Mouse (Mus musculus) limb, embryonic 11.5 days (tissue): ENCODE measurements at regions not wholly inside any gene's neighbourhood (a gene's known extent, or its start where the extent isn't known, plus 50 kb on each side); places are given as distances from the start of the nearest gene placed in this dataset.

Experiments used
- ATAC-seq: fragments of 200-750 bp; cut with Nextera tagmentation; 2 replicates; pipeline ENCODE4 v1.8.0; 2017; ENCODE audit warnings: low read depth; ENCODE audit not compliant: insufficient number of reproducible peaks, low FRiP score, low TSS enrichment
- DNase-seq: peaks from one replicate; pipeline ENCODE4 v3.0.0-alpha.2; 2015; ENCODE audit warnings: low spot score
- H3K27ac ChIP-seq: fragments of 300-500 bp; sonication (generic); replicated peaks from 2 replicates; pipeline ENCODE4 v1.5.1; 2014; ENCODE audit warnings: low read depth, mild to moderate bottlenecking, low read length
- H3K27me3 ChIP-seq: fragments of 300-500 bp; sonication (generic); 2 replicates; pipeline ENCODE4 v1.6.1; 2014; ENCODE audit warnings: mild to moderate bottlenecking, low read length, mixed read lengths; ENCODE audit not compliant: control insufficient read depth, insufficient read depth
- H3K36me3 ChIP-seq: fragments of 300-500 bp; sonication (generic); 2 replicates; pipeline ENCODE4 v1.6.1; 2014; ENCODE audit warnings: mild to moderate bottlenecking, low read length, moderate library complexity, mixed read lengths; ENCODE audit not compliant: control insufficient read depth, insufficient read depth
- H3K4me1 ChIP-seq: fragments of 300-500 bp; sonication (generic); 2 replicates; pipeline ENCODE4 v1.6.1; 2014; ENCODE audit warnings: low read length, mixed read lengths; ENCODE audit not compliant: control insufficient read depth, insufficient read depth
- H3K4me2 ChIP-seq: fragments of 300-500 bp; sonication (generic); 2 replicates; pipeline ENCODE4 v1.6.1; 2014; ENCODE audit warnings: low read depth, mild to moderate bottlenecking, moderate library complexity; ENCODE audit not compliant: severe bottlenecking
- H3K4me3 ChIP-seq: fragments of 300-500 bp; sonication (generic); 2 replicates; pipeline ENCODE4 v1.5.1; 2014; ENCODE audit warnings: low read depth, low read length
- H3K9ac ChIP-seq: fragments of 300-500 bp; sonication (generic); 2 replicates; pipeline ENCODE4 v1.6.1; 2014; ENCODE audit warnings: mild to moderate bottlenecking, low read length
- H3K9me3 ChIP-seq: fragments of 300-500 bp; sonication (generic); 2 replicates; pipeline ENCODE4 v1.6.1; 2016; ENCODE audit warnings: low read length; ENCODE audit not compliant: control insufficient read depth
- WGBS: fragments of 180-500 bp; shearing (Covaris S2); extraction: QIAGEN DNeasy Blood & Tissue Kit; methylation state at CpG from one replicate; pipeline ENCODE4 v1.1.7; 2014; 5-methylcytosine and 5-hydroxymethylcytosine counted together

- H3K4me1 ChIP-seq, result no peaks in the 10 kb centered on the region
- no peak overlapping the region for H3K4me3 ChIP-seq
- H3K27ac ChIP-seq, result no peak overlapping the region
- H3K27me3 ChIP-seq, result no peaks in the 10 kb centered on the region
- 91% methylated on average over 3 of the region's 3 CpGs for WGBS
- no peak overlapping the region for H3K4me2 ChIP-seq
- H3K9ac ChIP-seq, result no peak overlapping the region
- H3K9me3 ChIP-seq, result no peaks in the 10 kb centered on the region
- no peaks in the 10 kb centered on the region for H3K36me3 ChIP-seq
- no peak for ATAC-seq
- no peak for DNase-seq
Measured at GRCm38 (mm10) chr19:60066183-60066582, 122.7 kb upstream of the Rab11fip2 start.

- Histone ChIP-seq H3K4me3 (no peak overlapping the region), H3K27me3 (no peaks in the 10 kb centered on the region), H3K36me3 (no peaks in the 10 kb centered on the region), H3K9ac (no peak overlapping the region), H3K4me1 (peaks cover 3% of the 10 kb centered on the region; the same call in 1 of the 2 replicates), H3K4me2 (no peak overlapping the region), H3K27ac (no peak overlapping the region), H3K9me3 (no peaks in the 10 kb centered on the region)
- WGBS, result 66% methylated on average over 4 of the region's 4 CpGs
- DNase-seq, result peak; percentile 38
- ATAC-seq, result no peak
Measured at GRCm38 (mm10) chr19:60055121-60055874, 111.8 kb upstream of the Rab11fip2 start.

GRCm38 (mm10) chr19:60051151-60051550 lies 107.7 kb upstream of the Rab11fip2 start:
- Histone ChIP-seq H3K9me3 (no peaks in the 10 kb centered on the region), H3K27me3 (no peaks in the 10 kb centered on the region), H3K4me1 (peaks cover 3% of the 10 kb centered on the region; the same call in 1 of the 2 replicates), H3K4me3 (no peak overlapping the region), H3K4me2 (no peak overlapping the region), H3K27ac (no peak overlapping the region), H3K9ac (no peak overlapping the region), H3K36me3 (no peaks in the 10 kb centered on the region)
- DNase-seq (peak; percentile 46), ATAC-seq (no peak)
- WGBS, result 24% methylated on average over 9 of the region's 9 CpGs

- DNase-seq (no peak), ATAC-seq (no peak)
- Histone ChIP-seq H3K27ac (no peak overlapping the region), H3K9ac (no peak overlapping the region), H3K36me3 (no peaks in the 10 kb centered on the region), H3K4me3 (no peak overlapping the region), H3K4me2 (no peak overlapping the region), H3K27me3 (no peaks in the 10 kb centered on the region), H3K9me3 (no peaks in the 10 kb centered on the region), H3K4me1 (no peaks in the 10 kb centered on the region)
Measured at GRCm38 (mm10) chr19:60040721-60041120, 97.3 kb upstream of the Rab11fip2 start.

- H3K4me1 ChIP-seq, result no peaks in the 10 kb centered on the region
- H3K4me2 ChIP-seq, result no peak overlapping the region
- WGBS, result 79% methylated on average over 2 of the region's 2 CpGs
- no peaks in the 10 kb centered on the region for H3K36me3 ChIP-seq
- H3K27me3 ChIP-seq, result no peaks in the 10 kb centered on the region
- no peaks in the 10 kb centered on the region for H3K9me3 ChIP-seq
- DNase-seq, result no peak
- H3K27ac ChIP-seq, result no peak overlapping the region
- ATAC-seq, result no peak
- H3K4me3 ChIP-seq, result no peak overlapping the region
- no peak overlapping the region for H3K9ac ChIP-seq
Measured at GRCm38 (mm10) chr19:60032667-60033066, 89.2 kb upstream of the Rab11fip2 start.

- Histone ChIP-seq H3K27me3 (no peaks in the 10 kb centered on the region), H3K9ac (no peak overlapping the region), H3K4me3 (no peak overlapping the region), H3K9me3 (no peaks in the 10 kb centered on the region), H3K4me1 (no peaks in the 10 kb centered on the region), H3K4me2 (no peak overlapping the region), H3K36me3 (no peaks in the 10 kb centered on the region), H3K27ac (no peak overlapping the region)
- ATAC-seq (no peak), DNase-seq (no peak)
- 50% methylated on average over 3 of the region's 3 CpGs for WGBS
Measured at GRCm38 (mm10) chr19:60030212-60030788, 86.8 kb upstream of the Rab11fip2 start.

GRCm38 (mm10) chr19:60029720-60030119 lies 86.3 kb upstream of the Rab11fip2 start:
- Histone ChIP-seq H3K27me3 (no peaks in the 10 kb centered on the region), H3K4me2 (no peak overlapping the region), H3K4me3 (no peak overlapping the region), H3K4me1 (no peaks in the 10 kb centered on the region), H3K9me3 (no peaks in the 10 kb centered on the region), H3K36me3 (no peaks in the 10 kb centered on the region), H3K27ac (no peak overlapping the region), H3K9ac (no peak overlapping the region)
- DNase-seq (no peak), ATAC-seq (no peak)
- WGBS, result 66% methylated on average over 4 of the region's 4 CpGs

GRCm38 (mm10) chr19:60015614-60016300 lies 72.3 kb upstream of the Rab11fip2 start:
- 7% methylated on average over 12 of the region's 12 CpGs for WGBS
- Histone ChIP-seq H3K4me1 (peaks cover 10% of the 10 kb centered on the region; the same call in 1 of the 2 replicates), H3K9ac (no peak overlapping the region), H3K4me2 (0 out of 2 replicates have a peak overlapping the region, but pooled peaks have one; percentile 22), H3K36me3 (no peaks in the 10 kb centered on the region), H3K27me3 (no peaks in the 10 kb centered on the region), H3K4me3 (no peak overlapping the region), H3K9me3 (no peaks in the 10 kb centered on the region), H3K27ac (no peak overlapping the region)
- DNase-seq (peak; percentile 57), ATAC-seq (peak; percentile 73)
